Mouse (Mus musculus): Measurements from ENCODE around the gene Tmem151b. TPM values are rescaled to one million over a fixed set of nuclear protein-coding genes. Genes with fewer than 3 reads are reported as not detected.
A peak's percentile ranks its signal among the peaks of the same experiment; 100 is the strongest.

Gene Tmem151b
- polyA plus RNA-seq, 1 experiment: not detected

GRCm38 (mm10) chr17:45559732-45560525 lies 10.5 kb upstream of the Tmem151b start:
- TF ChIP-seq GATA1 (IDR thresholded peaks at IDR 0.05; ENCODE audit: low read length): no peak
- no peak for TF ChIP-seq TAL1 (IDR thresholded peaks at IDR 0.05; ENCODE audit: low read length)
- peaks cover 30% of the 10 kb centered on the region for H3K4me1 ChIP-seq (ENCODE audit: control insufficient read depth)
- H3K36me3 ChIP-seq (ENCODE audit: control insufficient read depth): peaks cover under 1% of the 10 kb centered on the region; the same call in 1 of the 2 replicates

GRCm38 (mm10) chr17:45557998-45558862 lies 8.8 kb upstream of the Tmem151b start:
- H3K4me1 ChIP-seq (ENCODE audit: control insufficient read depth): peaks cover 14% of the 10 kb centered on the region
- H3K4me3 ChIP-seq (replicated peaks): no peak overlapping the region
- H3K9me3 ChIP-seq (ENCODE audit: control insufficient read depth, low read length): no peaks in the 10 kb centered on the region
- peaks cover 53% of the 10 kb centered on the region for H3K27me3 ChIP-seq (ENCODE audit: control insufficient read depth)
- no peak for TF ChIP-seq GATA1 (IDR thresholded peaks at IDR 0.05; ENCODE audit: low read length)
- TF ChIP-seq TAL1 (IDR thresholded peaks at IDR 0.05; ENCODE audit: low read length): no peak
- H3K36me3 ChIP-seq (ENCODE audit: control insufficient read depth): no peaks in the 10 kb centered on the region

More at GRCm38 (mm10) chr17:45559732-45560525, 10.5 kb upstream of the Tmem151b start:
- Histone ChIP-seq H3K27me3 (ENCODE audit: control insufficient read depth) (peaks cover 41% of the 10 kb centered on the region), H3K9me3 (ENCODE audit: control insufficient read depth, low read length) (no peaks in the 10 kb centered on the region), H3K4me3 (replicated peaks) (no peak overlapping the region)

GRCm38 (mm10) chr17:45557246-45557824 lies 7.9 kb upstream of the Tmem151b start:
- H3K27me3 ChIP-seq (ENCODE audit: control insufficient read depth): peaks cover 60% of the 10 kb centered on the region
- H3K4me1 ChIP-seq (ENCODE audit: control insufficient read depth): peaks cover 11% of the 10 kb centered on the region
- no peaks in the 10 kb centered on the region for H3K36me3 ChIP-seq (ENCODE audit: control insufficient read depth)
- H3K4me3 ChIP-seq (replicated peaks): no peak overlapping the region
- H3K9me3 ChIP-seq (ENCODE audit: control insufficient read depth, low read length): no peaks in the 10 kb centered on the region
- TF ChIP-seq GATA1 (IDR thresholded peaks at IDR 0.05; ENCODE audit: low read length): no peak
- no peak for TF ChIP-seq TAL1 (IDR thresholded peaks at IDR 0.05; ENCODE audit: low read length)

- Histone ChIP-seq H3K27me3 (ENCODE audit: control insufficient read depth) (peaks cover 65% of the 10 kb centered on the region), H3K9me3 (ENCODE audit: control insufficient read depth, low read length) (no peaks in the 10 kb centered on the region), H3K36me3 (ENCODE audit: control insufficient read depth) (no peaks in the 10 kb centered on the region), H3K4me1 (ENCODE audit: control insufficient read depth) (peaks cover 14% of the 10 kb centered on the region), H3K4me3 (replicated peaks) (peak overlapping the region; percentile 64)
- TF ChIP-seq TAL1 (IDR thresholded peaks at IDR 0.05; ENCODE audit: low read length) (no peak), GATA1 (IDR thresholded peaks at IDR 0.05; ENCODE audit: low read length) (no peak)
Observed at GRCm38 (mm10) chr17:45556514-45557245, 7.2 kb upstream of the Tmem151b start.

GRCm38 (mm10) chr17:45556107-45556489 lies 6.6 kb upstream of the Tmem151b start:
- H3K4me1 ChIP-seq (ENCODE audit: control insufficient read depth): peaks cover 14% of the 10 kb centered on the region
- H3K4me3 ChIP-seq (replicated peaks): peak overlapping the region; percentile 64
- H3K27me3 ChIP-seq (ENCODE audit: control insufficient read depth): peaks cover 71% of the 10 kb centered on the region
- TF ChIP-seq TAL1 (IDR thresholded peaks at IDR 0.05; ENCODE audit: low read length) (no peak), GATA1 (IDR thresholded peaks at IDR 0.05; ENCODE audit: low read length) (no peak)
- H3K9me3 ChIP-seq (ENCODE audit: control insufficient read depth, low read length): no peaks in the 10 kb centered on the region
- no peaks in the 10 kb centered on the region for H3K36me3 ChIP-seq (ENCODE audit: control insufficient read depth)

GRCm38 (mm10) chr17:45555452-45556106 lies 6.1 kb upstream of the Tmem151b start, which contains the start of gene Nfkbie:
Gene Nfkbie (plus strand): TSS chr17:45555703.
- peaks cover 14% of the 10 kb centered on the region for H3K4me1 ChIP-seq (ENCODE audit: control insufficient read depth)
- no peak for TF ChIP-seq TAL1 (IDR thresholded peaks at IDR 0.05; ENCODE audit: low read length)
- TF ChIP-seq GATA1 (IDR thresholded peaks at IDR 0.05; ENCODE audit: low read length): no peak

GRCm38 (mm10) chr17:45554420-45554819 lies 4.9 kb upstream of the Tmem151b start:
- TF ChIP-seq TAL1 (IDR thresholded peaks at IDR 0.05; ENCODE audit: low read length) (no peak), GATA1 (IDR thresholded peaks at IDR 0.05; ENCODE audit: low read length) (no peak)
- H3K4me1 ChIP-seq (ENCODE audit: control insufficient read depth): peaks cover 14% of the 10 kb centered on the region
- H3K9me3 ChIP-seq (ENCODE audit: control insufficient read depth, low read length): no peaks in the 10 kb centered on the region; the same call in 1 of the 2 replicates
- no peaks in the 10 kb centered on the region for H3K36me3 ChIP-seq (ENCODE audit: control insufficient read depth)
- H3K27me3 ChIP-seq (ENCODE audit: control insufficient read depth): peaks cover 84% of the 10 kb centered on the region
- no peak overlapping the region for H3K4me3 ChIP-seq (replicated peaks)

More at GRCm38 (mm10) chr17:45555452-45556106, 6.1 kb upstream of the Tmem151b start, which contains the start of gene Nfkbie:
- Histone ChIP-seq H3K27me3 (ENCODE audit: control insufficient read depth) (peaks cover 76% of the 10 kb centered on the region), H3K9me3 (ENCODE audit: control insufficient read depth, low read length) (no peaks in the 10 kb centered on the region), H3K36me3 (ENCODE audit: control insufficient read depth) (no peaks in the 10 kb centered on the region), H3K4me3 (replicated peaks) (peak within 1 kb of the TSS; percentile 64)

- H3K27me3 ChIP-seq (ENCODE audit: control insufficient read depth): peaks cover 91% of the 10 kb centered on the region
- H3K9me3 ChIP-seq (ENCODE audit: control insufficient read depth, low read length): peaks cover 2% of the 10 kb centered on the region; the same call in 1 of the 2 replicates
- no peak overlapping the region for H3K4me3 ChIP-seq (replicated peaks)
- H3K36me3 ChIP-seq (ENCODE audit: control insufficient read depth): no peaks in the 10 kb centered on the region
- H3K4me1 ChIP-seq (ENCODE audit: control insufficient read depth): peaks cover 14% of the 10 kb centered on the region
- no peak for TF ChIP-seq TAL1 (IDR thresholded peaks at IDR 0.05; ENCODE audit: low read length)
- no peak for TF ChIP-seq GATA1 (IDR thresholded peaks at IDR 0.05; ENCODE audit: low read length)
Observed at GRCm38 (mm10) chr17:45553065-45553464, 3.6 kb upstream of the Tmem151b start.

Measured in erythroblast, embryonic 14.5 days (primary cell).